Mouse (Mus musculus): ENCODE data around the gene Rhog. TPM values are rescaled to one million over a fixed set of nuclear protein-coding genes. Genes with fewer than 3 reads are reported as not detected.

The Rhog gene
- polyA plus RNA-seq, 1 experiment from 2014 or later: 63.7 TPM

- no peaks in the 10 kb centered on the region for H3K27me3 ChIP-seq (replicated peaks; ENCODE audit: control insufficient read depth, insufficient read depth, low read length)
- ATAC-seq (replicated peaks; ENCODE audit: low FRiP score, low TSS enrichment, low read depth): no peak
- no peaks in the 10 kb centered on the region for H3K9me3 ChIP-seq (ENCODE audit: control insufficient read depth, low read length)
- peaks cover 6% of the 10 kb centered on the region; the same call in 1 of the 2 replicates for H3K36me3 ChIP-seq (ENCODE audit: control insufficient read depth, insufficient read depth, low read length)
- 0 out of 2 replicates have a peak, but pooled peaks cover 5% of the 10 kb centered on the region for H3K4me1 ChIP-seq (replicated peaks; ENCODE audit: control insufficient read depth, insufficient read depth, low read length)
- no peak overlapping the region for H3K27ac ChIP-seq (ENCODE audit: low read depth)
- no peak overlapping the region for H3K9ac ChIP-seq (ENCODE audit: low read length)
- no peak overlapping the region for H3K4me2 ChIP-seq (ENCODE audit: low read length)
- WGBS: 83% methylated on average over 3 of the region's 3 CpGs
- no peak overlapping the region for H3K4me3 ChIP-seq (ENCODE audit: low read depth, low read length)
- no peak for DNase-seq (ENCODE audit: low spot score)
Observed at GRCm38 (mm10) chr7:102200576-102200975, 55.3 kb downstream of the Rhog start.

GRCm38 (mm10) chr7:102192356-102192755 lies 63.5 kb downstream of the Rhog start:
- no peak for DNase-seq (ENCODE audit: low spot score)
- H3K4me2 ChIP-seq (ENCODE audit: low read length): no peak overlapping the region
- no peak overlapping the region for H3K9ac ChIP-seq (ENCODE audit: low read length)
- 97% methylated on average over 1 of the region's 1 CpGs for WGBS
- no peaks in the 10 kb centered on the region for H3K4me1 ChIP-seq (replicated peaks; ENCODE audit: control insufficient read depth, insufficient read depth, low read length)
- no peaks in the 10 kb centered on the region for H3K27me3 ChIP-seq (replicated peaks; ENCODE audit: control insufficient read depth, insufficient read depth, low read length)
- no peak for ATAC-seq (replicated peaks; ENCODE audit: low FRiP score, low TSS enrichment, low read depth)
- H3K27ac ChIP-seq (ENCODE audit: low read depth): no peak overlapping the region
- H3K36me3 ChIP-seq (ENCODE audit: control insufficient read depth, insufficient read depth, low read length): peaks cover 69% of the 10 kb centered on the region
- no peak overlapping the region for H3K4me3 ChIP-seq (ENCODE audit: low read depth, low read length)
- no peaks in the 10 kb centered on the region for H3K9me3 ChIP-seq (ENCODE audit: control insufficient read depth, low read length)

Other genes starting within 250 kb of the Rhog start
- gene Il18bp, start 237.4 kb downstream of the Rhog start, polyA plus RNA-seq (2014; fragmentation: Nextera tagmentation; extraction: Ambion mirVana): 2.7 and 2.8 TPM in 2 replicates
- gene Rnf121, start 190.6 kb downstream of the Rhog start, polyA plus RNA-seq (2014; fragmentation: Nextera tagmentation; extraction: Ambion mirVana): 29.3 and 31.7 TPM in 2 replicates
- gene Xndc1, start 190.5 kb downstream of the Rhog start, polyA plus RNA-seq (2014; fragmentation: Nextera tagmentation; extraction: Ambion mirVana): 22.7 and 25.8 TPM in 2 replicates
- 1.1 and 1.5 TPM in 2 replicates for gene Xntrpc, start 190.3 kb downstream of the Rhog start, polyA plus RNA-seq (2014; fragmentation: Nextera tagmentation; extraction: Ambion mirVana)
- gene Trpc2, start 172.9 kb downstream of the Rhog start, polyA plus RNA-seq (2014; fragmentation: Nextera tagmentation; extraction: Ambion mirVana): not detected in 2 replicates
- 0.49 and 0.90 TPM in 2 replicates for gene Art1, start 154.3 kb downstream of the Rhog start, polyA plus RNA-seq (2014; fragmentation: Nextera tagmentation; extraction: Ambion mirVana)
- gene Art5, start 146.6 kb downstream of the Rhog start, polyA plus RNA-seq (2014; fragmentation: Nextera tagmentation; extraction: Ambion mirVana): 0.46 and 0.67 TPM in 2 replicates
- gene Chrna10, start 139.2 kb downstream of the Rhog start, polyA plus RNA-seq (2014; fragmentation: Nextera tagmentation; extraction: Ambion mirVana): not detected in 2 replicates
- gene Nup98, start 45.9 kb downstream of the Rhog start, polyA plus RNA-seq (2014; fragmentation: Nextera tagmentation; extraction: Ambion mirVana): 46.6 and 52.1 TPM in 2 replicates
- 88.9 and 92.6 TPM in 2 replicates for gene Pgap2, start 45.8 kb downstream of the Rhog start, polyA plus RNA-seq (2014; fragmentation: Nextera tagmentation; extraction: Ambion mirVana)
- 22.4 and 23.6 TPM in 2 replicates for gene Stim1, start 11.8 kb upstream of the Rhog start, polyA plus RNA-seq (2014; fragmentation: Nextera tagmentation; extraction: Ambion mirVana)
- gene Rrm1, start 185.6 kb upstream of the Rhog start, polyA plus RNA-seq (2014; fragmentation: Nextera tagmentation; extraction: Ambion mirVana): 158 and 169 TPM in 2 replicates
- 0.77 and 0.96 TPM in 2 replicates for gene Olfr543, start 225.6 kb upstream of the Rhog start, polyA plus RNA-seq (2014; fragmentation: Nextera tagmentation; extraction: Ambion mirVana)
- 0.12 TPM in 1 of 2 replicates, not detected in the other for gene Olfr544, start 232.3 kb upstream of the Rhog start, polyA plus RNA-seq (2014; fragmentation: Nextera tagmentation; extraction: Ambion mirVana)
- 0.05 TPM in 1 of 2 replicates, not detected in the other for gene Olfr545, start 243.5 kb upstream of the Rhog start, polyA plus RNA-seq (2014; fragmentation: Nextera tagmentation; extraction: Ambion mirVana)

All from intestine, embryonic 14.5 days (tissue).